Mouse (Mus musculus): ENCODE results near the gene Gm2075. TPM values are rescaled to one million over a fixed set of nuclear protein-coding genes. Genes with fewer than 3 reads are reported as not detected.
"Not testable (repeated sequence)": the region's sequence is repeated elsewhere in the genome, so short reads cannot be mapped to it uniquely, and the experiment has no call there.

The Gm2075 gene
- total and polyA plus RNA-seq, 3 experiments: not detected

GRCm38 (mm10) chr12:88032250-88032649 is 20.6 kb downstream of the Gm2075 start:
- not testable (repeated sequence) for H3K36me3 ChIP-seq (ENCODE audit: control insufficient read depth in 1 of 2, insufficient read depth in 2 of 2, low read length in 2 of 2); H3K4me1 ChIP-seq (ENCODE audit: control insufficient read depth in 1 of 2, insufficient read depth in 2 of 2, low read length in 2 of 2); H3K79me2 ChIP-seq (ENCODE audit: control insufficient read depth, insufficient read depth, low read length, poor library complexity); H3K9me3 ChIP-seq (replicated peaks; ENCODE audit: insufficient read depth, low read length); H3K9ac ChIP-seq (ENCODE audit: control insufficient read depth, low read depth, low read length, poor library complexity, severe bottlenecking); H3K27ac ChIP-seq (ENCODE audit: control insufficient read depth, low read depth, low read length); H3K4me3 ChIP-seq (ENCODE audit: control insufficient read depth in 1 of 2, insufficient read depth in 1 of 2, low read depth in 2 of 2, low read length in 2 of 2); H3K27me3 ChIP-seq (ENCODE audit: control insufficient read depth in 1 of 2, insufficient read depth in 2 of 2, low read length in 2 of 2)
- TF ChIP-seq MXI1 (IDR thresholded peaks at IDR 0.05; ENCODE audit: low read depth, low read length) (peak; percentile 58; the same call in 1 of the 2 replicates), TCF12 (IDR thresholded peaks at IDR 0.05; ENCODE audit: low read depth, low read length) (peak; percentile 73), MYC (IDR thresholded peaks at IDR 0.05; ENCODE audit: low read depth, low read length) (0 out of 2 replicates have a peak, but pooled peaks have one; percentile 56), GATA1 (IDR thresholded peaks at IDR 0.05; ENCODE audit: low read depth, low read length) (peak; percentile 43; the same call in 1 of the 2 replicates), EP300 (IDR thresholded peaks at IDR 0.05; ENCODE audit: low read depth in 1 of 2, low read length in 2 of 2) (peak; percentile 67 to 79), ZNF384 (IDR thresholded peaks at IDR 0.05; ENCODE audit: low read depth, low read length) (peak; percentile 73), SIN3A (IDR thresholded peaks at IDR 0.05; ENCODE audit: low read length) (peak; percentile 23; the same call in 1 of the 2 replicates), TAL1 (IDR thresholded peaks at IDR 0.05; ENCODE audit: low read length) (peak; percentile 58), ETS1 (IDR thresholded peaks at IDR 0.05; ENCODE audit: low read depth, low read length) (0 out of 2 replicates have a peak, but pooled peaks have one; percentile 49), USF1 (IDR thresholded peaks at IDR 0.05; ENCODE audit: low read depth, low read length) (peak; percentile 85), MYB (IDR thresholded peaks at IDR 0.05; ENCODE audit: low read depth, low read length) (0 out of 2 replicates have a peak, but pooled peaks have one; percentile 15), USF2 (IDR thresholded peaks at IDR 0.05; ENCODE audit: borderline replicate concordance in 1 of 2, insufficient read depth in 1 of 2, low read depth in 1 of 2, low read length in 2 of 2) (0 out of 4 replicates have a peak, but pooled peaks of 1 of the 2 experiments have one; percentile 32), MAX (IDR thresholded peaks at IDR 0.05; ENCODE audit: low read length) (peak; percentile 76; the same call in 1 of the 2 replicates)
- peak; percentile 62 for DNase-seq (ENCODE audit: low read depth, low spot score)

GRCm38 (mm10) chr12:88039062-88039461 is 27.4 kb downstream of the Gm2075 start:
- not testable (repeated sequence) for H3K9me3 ChIP-seq (replicated peaks; ENCODE audit: insufficient read depth, low read length); H3K79me2 ChIP-seq (ENCODE audit: control insufficient read depth, insufficient read depth, low read length, poor library complexity); H3K27ac ChIP-seq (ENCODE audit: control insufficient read depth, low read depth, low read length); H3K9ac ChIP-seq (ENCODE audit: control insufficient read depth, low read depth, low read length, poor library complexity, severe bottlenecking); H3K4me3 ChIP-seq (ENCODE audit: control insufficient read depth in 1 of 2, insufficient read depth in 1 of 2, low read depth in 2 of 2, low read length in 2 of 2); DNase-seq (ENCODE audit: low read depth, low spot score); H3K27me3 ChIP-seq (ENCODE audit: control insufficient read depth in 1 of 2, insufficient read depth in 2 of 2, low read length in 2 of 2)
- H3K36me3 ChIP-seq (ENCODE audit: control insufficient read depth in 1 of 2, insufficient read depth in 2 of 2, low read length in 2 of 2): peaks cover 0 to 14% of the 10 kb centered on the region in 2 experiments; a peak in 2 of 4 replicates
- peaks cover 0 to 16% of the 10 kb centered on the region in 2 experiments; a peak in 2 of 4 replicates for H3K4me1 ChIP-seq (ENCODE audit: control insufficient read depth in 1 of 2, insufficient read depth in 2 of 2, low read length in 2 of 2)

- H3K4me1 ChIP-seq (ENCODE audit: control insufficient read depth in 1 of 2, insufficient read depth in 2 of 2, low read length in 2 of 2): peaks cover 0 to 16% of the 10 kb centered on the region in 2 experiments; a peak in 2 of 4 replicates
- H3K9ac ChIP-seq (ENCODE audit: control insufficient read depth, low read depth, low read length, poor library complexity, severe bottlenecking); H3K4me3 ChIP-seq (ENCODE audit: control insufficient read depth in 1 of 2, insufficient read depth in 1 of 2, low read depth in 2 of 2, low read length in 2 of 2); H3K27me3 ChIP-seq (ENCODE audit: control insufficient read depth in 1 of 2, insufficient read depth in 2 of 2, low read length in 2 of 2); H3K9me3 ChIP-seq (replicated peaks; ENCODE audit: insufficient read depth, low read length); H3K79me2 ChIP-seq (ENCODE audit: control insufficient read depth, insufficient read depth, low read length, poor library complexity): not testable (repeated sequence)
- peak; percentile 64 for TF ChIP-seq TAL1 (IDR thresholded peaks at IDR 0.05; ENCODE audit: low read length)
- TF ChIP-seq ETS1 (IDR thresholded peaks at IDR 0.05; ENCODE audit: low read depth, low read length): 0 out of 2 replicates have a peak, but pooled peaks have one; percentile 40
- TF ChIP-seq EP300 (IDR thresholded peaks at IDR 0.05; ENCODE audit: low read depth in 1 of 2, low read length in 2 of 2): peak; percentile 47 to 48; a peak in 3 of 4 replicates
- peak; percentile 10; the same call in 1 of the 2 replicates for TF ChIP-seq GATA1 (IDR thresholded peaks at IDR 0.05; ENCODE audit: low read depth, low read length)
- peaks cover 0 to 14% of the 10 kb centered on the region in 2 experiments; a peak in 2 of 4 replicates for H3K36me3 ChIP-seq (ENCODE audit: control insufficient read depth in 1 of 2, insufficient read depth in 2 of 2, low read length in 2 of 2)
- peak overlapping the region; percentile 77 for H3K27ac ChIP-seq (ENCODE audit: control insufficient read depth, low read depth, low read length)
- DNase-seq (ENCODE audit: low read depth, low spot score): peak; percentile 62
Observed at GRCm38 (mm10) chr12:88039703-88040102, 28.1 kb downstream of the Gm2075 start.

DNA sequence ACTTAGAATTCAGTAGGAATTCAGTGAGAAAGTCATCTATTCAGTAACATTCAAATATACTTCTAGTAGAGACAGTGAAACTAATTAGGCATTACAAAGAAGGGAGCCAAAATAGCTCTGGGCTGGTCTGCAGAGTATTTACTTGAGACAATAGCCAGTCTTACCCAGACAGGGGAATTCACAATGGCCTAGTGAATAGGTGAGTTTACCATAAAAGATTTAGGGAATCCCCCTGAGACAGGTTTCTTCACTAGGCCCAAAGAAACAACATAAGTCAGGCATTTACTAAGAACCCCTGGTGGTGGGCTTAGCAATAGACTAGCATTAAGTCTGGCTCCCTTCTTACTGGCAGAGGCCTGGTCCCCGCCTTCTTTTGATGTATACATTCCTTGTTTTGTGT is 33.6 kb downstream of the Gm2075 start:
- H3K27ac ChIP-seq (ENCODE audit: control insufficient read depth, low read depth, low read length): not testable (repeated sequence)

More for the DNA sequence above, 33.6 kb downstream of the Gm2075 start:
- not testable (repeated sequence) for H3K9ac ChIP-seq (ENCODE audit: control insufficient read depth, low read depth, low read length, poor library complexity, severe bottlenecking); DNase-seq (ENCODE audit: low read depth, low spot score); H3K4me1 ChIP-seq (ENCODE audit: control insufficient read depth in 1 of 2, insufficient read depth in 2 of 2, low read length in 2 of 2); H3K27me3 ChIP-seq (ENCODE audit: control insufficient read depth in 1 of 2, insufficient read depth in 2 of 2, low read length in 2 of 2); H3K4me3 ChIP-seq (ENCODE audit: control insufficient read depth in 1 of 2, insufficient read depth in 1 of 2, low read depth in 2 of 2, low read length in 2 of 2); H3K36me3 ChIP-seq (ENCODE audit: control insufficient read depth in 1 of 2, insufficient read depth in 2 of 2, low read length in 2 of 2); H3K79me2 ChIP-seq (ENCODE audit: control insufficient read depth, insufficient read depth, low read length, poor library complexity); H3K9me3 ChIP-seq (replicated peaks; ENCODE audit: insufficient read depth, low read length)

Data from MEL (cell line).